Mouse (Mus musculus) ES-Bruce4 (cell line): ENCODE measurements around the gene Bri3.

ENCODE experiments used
- CTCF ChIP-seq: IDR thresholded peaks from one replicate; pipeline ENCODE4 v1.8.1; 2011; ENCODE audit warnings: low read depth, low read length
- EP300 ChIP-seq: IDR thresholded peaks from 2 replicates; pipeline ENCODE4 v1.6.1; 2011; ENCODE audit warnings: low read depth, low read length; ENCODE audit not compliant: insufficient read depth
- POLR2A ChIP-seq: IDR thresholded peaks from one replicate; pipeline ENCODE4 v1.8.1; 2011; ENCODE audit warnings: low read length; ENCODE audit not compliant: insufficient read depth

- TF ChIP-seq CTCF (no peak), POLR2A (no peak), EP300 (no peak)
Measured at GRCm38 (mm10) chr5:144296090-144296604, 51.9 kb downstream of the Bri3 start.
